Mouse (Mus musculus) forebrain, embryonic 11.5 days (tissue): ENCODE measurements at regions not wholly inside any gene's neighbourhood (a gene's known extent, or its start where the extent isn't known, plus 50 kb on each side); places are given as distances from the start of the nearest gene placed in this dataset.

ENCODE experiments used
- ATAC-seq: fragments of 200-750 bp; cut with Nextera tagmentation; replicated peaks from 2 replicates; pipeline ENCODE4 v1.8.0; 2017; ENCODE audit warnings: moderate TSS enrichment; ENCODE audit not compliant: low FRiP score
- DNase-seq: peaks from one replicate; pipeline ENCODE4 v3.0.0-alpha.2; 2017; ENCODE audit warnings: low spot score
- H3K27ac ChIP-seq: fragments of 300-500 bp; sonication (generic); 2 replicates; pipeline ENCODE4 v1.5.1; 2014; ENCODE audit warnings: low read depth, low read length
- H3K27me3 ChIP-seq: fragments of 300-500 bp; sonication (generic); 2 replicates; pipeline ENCODE4 v1.6.1; 2014; ENCODE audit warnings: mild to moderate bottlenecking, low read length, mixed read lengths; ENCODE audit not compliant: control insufficient read depth, insufficient read depth
- H3K36me3 ChIP-seq: fragments of 300-500 bp; sonication (generic); 2 replicates; pipeline ENCODE4 v1.6.1; 2014; ENCODE audit warnings: mild to moderate bottlenecking, low read length, moderate library complexity, mixed read lengths; ENCODE audit not compliant: control insufficient read depth, insufficient read depth
- H3K4me1 ChIP-seq: fragments of 300-500 bp; sonication (generic); replicated peaks from 2 replicates; pipeline ENCODE4 v1.6.1; 2014; ENCODE audit warnings: low read length, mixed read lengths; ENCODE audit not compliant: control insufficient read depth, insufficient read depth
- H3K4me2 ChIP-seq: fragments of 300-500 bp; sonication (generic); 2 replicates; pipeline ENCODE4 v1.6.1; 2014; ENCODE audit warnings: low read depth, mild to moderate bottlenecking, low read length, moderate library complexity, mixed read lengths; ENCODE audit not compliant: severe bottlenecking
- H3K4me3 ChIP-seq: fragments of 300-500 bp; sonication (generic); 2 replicates; pipeline ENCODE4 v1.5.1; 2014; ENCODE audit warnings: low read depth, low read length
- H3K9ac ChIP-seq: fragments of 300-500 bp; sonication (generic); 2 replicates; pipeline ENCODE4 v1.6.1; 2014; ENCODE audit warnings: low read length
- H3K9me3 ChIP-seq: fragments of 300-500 bp; sonication (generic); 2 replicates; pipeline ENCODE4 v1.6.1; 2016; ENCODE audit warnings: low read length, mixed read lengths; ENCODE audit not compliant: control insufficient read depth
- WGBS: fragments of 180-500 bp; shearing (Covaris S2); extraction: QIAGEN DNeasy Blood & Tissue Kit; methylation state at CpG from one replicate; pipeline ENCODE4 v1.1.7; 2014; 5-methylcytosine and 5-hydroxymethylcytosine counted together

DNA sequence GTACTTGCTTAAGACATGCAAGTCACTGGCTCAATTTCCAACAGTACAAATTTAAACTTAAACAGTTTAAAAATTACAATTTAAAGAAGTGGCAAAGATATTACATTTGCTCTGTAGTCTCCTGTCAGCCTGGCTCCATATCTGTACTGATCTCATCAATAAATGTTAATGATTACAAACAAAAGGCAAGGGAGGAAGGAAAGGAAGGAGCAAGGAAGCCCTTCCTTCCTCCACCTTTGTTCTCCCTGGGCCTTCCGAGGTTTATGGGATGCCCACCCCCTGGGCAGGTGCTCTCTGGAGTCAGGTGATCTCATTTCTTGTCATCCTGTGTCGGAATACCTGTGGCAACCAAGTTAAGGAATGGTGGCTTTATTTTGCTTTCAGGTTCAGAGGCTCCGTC, 132.5 kb downstream of the Qrsl1 start:
- ATAC-seq (no peak), DNase-seq (no peak)
- Histone ChIP-seq H3K9me3 (no peaks in the 10 kb centered on the region), H3K27ac (no peak overlapping the region), H3K4me3 (no peak overlapping the region), H3K4me2 (no peak overlapping the region), H3K9ac (no peak overlapping the region), H3K27me3 (no peaks in the 10 kb centered on the region), H3K4me1 (no peaks in the 10 kb centered on the region), H3K36me3 (no peaks in the 10 kb centered on the region)
- WGBS: 80% methylated on average over 3 of the region's 3 CpGs

DNA sequence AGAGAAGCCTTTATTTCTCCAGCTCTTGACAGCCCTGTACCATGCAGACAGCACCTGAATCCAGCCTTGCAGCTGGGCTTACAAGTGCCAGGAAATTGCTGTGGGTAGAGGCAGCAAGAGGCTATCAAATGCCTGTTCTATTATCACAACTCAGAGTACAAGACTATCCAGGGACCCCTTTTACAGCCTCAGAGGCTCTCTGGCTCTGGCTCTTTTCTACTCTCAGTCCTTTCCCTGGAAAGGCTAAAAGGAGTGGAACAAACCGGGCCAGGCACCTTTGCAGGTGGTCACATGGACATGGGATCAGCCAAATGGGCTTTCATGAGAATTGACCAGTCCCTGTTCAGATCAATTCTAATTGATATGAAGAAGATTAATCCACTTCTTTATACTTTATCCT, 125.7 kb downstream of the Qrsl1 start:
- DNase-seq: no peak
- Histone ChIP-seq H3K9me3 (no peaks in the 10 kb centered on the region), H3K4me1 (no peaks in the 10 kb centered on the region), H3K27me3 (no peaks in the 10 kb centered on the region), H3K27ac (no peak overlapping the region), H3K9ac (no peak overlapping the region), H3K36me3 (no peaks in the 10 kb centered on the region), H3K4me3 (no peak overlapping the region), H3K4me2 (no peak overlapping the region)
- 89% methylated on average over 1 of the region's 1 CpGs for WGBS
- ATAC-seq: no peak

DNA sequence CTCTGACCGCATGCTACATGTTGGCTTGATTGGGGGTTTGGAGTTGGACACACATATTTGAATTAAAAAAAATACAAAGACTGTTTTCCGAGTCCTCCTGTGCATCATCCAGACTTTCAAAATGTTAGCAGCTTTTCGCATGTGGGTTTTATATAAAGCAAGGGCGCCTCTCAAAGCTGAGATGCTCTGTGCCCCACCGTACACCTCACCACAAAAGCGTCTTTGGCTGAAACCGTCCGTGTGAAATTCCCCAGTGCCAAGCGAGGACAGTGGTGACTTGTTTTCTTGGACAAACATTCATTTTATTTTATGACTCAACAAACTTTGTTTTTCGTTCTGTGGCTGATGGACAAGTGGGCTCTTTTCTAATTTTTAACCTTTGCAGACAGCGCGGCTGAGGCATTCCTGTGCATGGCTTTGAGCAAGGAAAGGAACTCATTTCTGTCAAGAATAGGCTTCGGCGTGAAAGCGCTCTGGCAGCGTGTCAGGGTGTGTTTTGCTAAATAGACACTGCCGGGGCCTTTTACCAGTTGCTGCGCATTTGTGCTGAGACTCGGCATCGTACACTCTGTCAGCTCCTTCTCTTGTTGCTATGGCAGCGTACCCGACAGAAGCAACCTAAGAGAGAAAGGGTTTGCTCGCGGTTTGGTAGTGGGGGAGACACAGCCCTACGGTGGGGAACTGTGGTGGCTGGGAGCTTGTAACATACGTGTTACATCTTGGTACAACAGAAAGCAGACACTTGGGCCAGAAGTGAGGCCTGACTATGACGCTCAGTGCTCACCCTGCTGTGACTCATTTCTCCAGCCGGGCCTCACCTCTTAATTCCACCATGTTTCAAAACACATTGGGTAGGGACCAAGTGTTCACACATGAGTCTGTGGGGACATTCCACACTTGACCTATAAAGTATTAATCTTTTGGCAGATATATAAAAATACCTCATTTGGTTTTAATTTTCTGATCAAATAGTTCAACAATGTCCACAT, 123.6 kb downstream of the Qrsl1 start:
- H3K36me3 ChIP-seq: no peaks in the 10 kb centered on the region
- no peaks in the 10 kb centered on the region for H3K4me1 ChIP-seq
- DNase-seq: no peak
- no peak for ATAC-seq
- H3K4me3 ChIP-seq: no peak overlapping the region
- H3K9me3 ChIP-seq: no peaks in the 10 kb centered on the region
- H3K27ac ChIP-seq: no peak overlapping the region
- H3K9ac ChIP-seq: no peak overlapping the region
- WGBS: 87% methylated on average over 28 of the region's 28 CpGs
- H3K27me3 ChIP-seq: no peaks in the 10 kb centered on the region
- no peak overlapping the region for H3K4me2 ChIP-seq

DNA sequence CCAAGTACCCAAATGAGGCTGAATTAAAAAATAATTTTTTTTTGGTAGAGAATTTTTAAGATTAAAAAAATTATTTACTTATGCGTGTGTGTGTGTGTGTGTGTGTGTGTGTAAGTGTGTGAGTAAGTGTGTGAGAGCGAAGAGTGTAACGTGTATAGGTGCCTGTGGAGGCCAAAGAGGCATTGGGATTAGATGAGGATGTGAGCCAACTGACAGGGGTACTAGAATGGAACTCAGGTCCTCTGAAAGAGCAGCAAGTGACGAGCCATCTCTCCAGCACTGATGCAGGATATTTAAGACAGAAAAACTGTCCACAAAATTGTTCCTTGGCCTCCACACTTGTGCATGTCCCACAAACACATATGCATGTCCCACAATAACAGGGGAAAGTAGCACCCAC, 121.0 kb downstream of the Qrsl1 start:
- Histone ChIP-seq H3K27ac (no peak overlapping the region), H3K4me3 (no peak overlapping the region), H3K9me3 (no peaks in the 10 kb centered on the region), H3K27me3 (no peaks in the 10 kb centered on the region), H3K4me2 (no peak overlapping the region), H3K4me1 (no peaks in the 10 kb centered on the region), H3K36me3 (no peaks in the 10 kb centered on the region), H3K9ac (no peak overlapping the region)
- ATAC-seq (no peak), DNase-seq (no peak)
- 89% methylated on average over 4 of the region's 4 CpGs for WGBS

DNA sequence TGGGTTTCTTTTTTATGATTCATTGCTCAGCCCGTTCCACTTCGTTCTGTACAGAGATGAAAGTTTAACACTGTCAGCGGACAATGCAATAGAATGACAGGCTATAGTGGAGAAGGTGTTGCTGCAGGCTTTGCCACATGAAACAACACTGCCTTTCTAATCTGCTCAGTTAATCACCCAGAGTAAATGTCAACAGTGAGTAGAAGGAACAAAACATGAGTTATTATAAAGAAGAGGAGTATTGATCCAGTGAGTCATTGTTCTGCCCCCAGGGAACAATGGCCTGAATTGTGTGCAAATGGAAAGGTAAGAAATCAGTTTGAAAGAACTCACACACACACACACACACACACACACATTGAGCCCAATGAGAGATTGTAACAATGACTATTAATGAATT, 118.2 kb downstream of the Qrsl1 start:
- no peak overlapping the region for H3K9ac ChIP-seq
- H3K4me2 ChIP-seq: no peak overlapping the region
- H3K4me1 ChIP-seq: no peaks in the 10 kb centered on the region
- H3K27me3 ChIP-seq: no peaks in the 10 kb centered on the region
- DNase-seq: no peak
- H3K27ac ChIP-seq: no peak overlapping the region
- ATAC-seq: no peak
- H3K9me3 ChIP-seq: no peaks in the 10 kb centered on the region
- H3K4me3 ChIP-seq: no peak overlapping the region
- H3K36me3 ChIP-seq: no peaks in the 10 kb centered on the region
- 86% methylated on average over 3 of the region's 3 CpGs for WGBS

DNA sequence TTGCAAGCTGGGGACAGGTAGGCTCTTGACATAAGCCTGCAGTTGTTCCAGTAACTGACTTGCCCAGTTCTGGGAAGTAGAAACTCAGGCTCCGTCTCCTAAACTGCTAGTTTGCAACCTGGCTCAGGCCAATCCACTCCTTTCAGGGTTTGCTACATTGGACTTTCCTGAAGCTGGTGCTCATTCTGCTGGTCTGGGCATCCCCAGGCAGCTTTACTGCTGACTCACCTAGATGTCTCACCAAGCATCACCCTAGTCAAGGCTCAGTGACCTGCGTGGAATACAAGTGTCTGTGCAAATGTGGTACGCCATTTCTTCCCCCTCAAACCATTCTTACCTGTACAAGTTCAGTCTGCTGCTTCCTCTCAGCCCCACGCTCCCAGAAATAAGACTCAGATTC, 110.8 kb downstream of the Qrsl1 start:
- DNase-seq: no peak
- Histone ChIP-seq H3K27me3 (no peaks in the 10 kb centered on the region), H3K4me2 (no peak overlapping the region), H3K36me3 (no peaks in the 10 kb centered on the region), H3K9me3 (no peaks in the 10 kb centered on the region), H3K9ac (no peak overlapping the region), H3K4me1 (no peaks in the 10 kb centered on the region), H3K27ac (no peak overlapping the region), H3K4me3 (no peak overlapping the region)
- WGBS: 92% methylated on average over 4 of the region's 4 CpGs
- no peak for ATAC-seq

DNA sequence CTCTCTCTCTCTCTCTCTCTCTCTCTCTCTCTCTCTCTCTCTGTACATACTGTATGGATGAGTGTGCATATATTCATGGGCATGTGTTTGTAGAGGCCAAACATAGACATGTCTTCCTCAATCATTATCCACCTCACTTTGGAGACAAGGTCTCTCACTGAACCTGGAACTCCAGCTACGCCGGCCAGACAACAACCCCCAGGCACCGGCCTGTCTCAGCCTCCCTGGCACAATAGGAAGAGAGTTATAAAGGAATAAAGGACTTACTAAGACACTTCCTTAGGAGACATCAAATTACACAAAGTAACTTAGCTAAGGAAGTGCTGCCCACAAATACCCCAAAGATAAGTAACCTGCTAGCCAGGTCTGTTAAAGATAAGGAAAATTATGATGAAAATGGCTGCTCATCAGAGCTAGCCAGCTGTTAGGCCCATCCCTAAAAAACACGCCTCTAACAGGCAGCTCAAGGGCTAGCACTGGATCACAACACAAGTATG, 110.0 kb downstream of the Qrsl1 start:
- H3K4me1 ChIP-seq: no peaks in the 10 kb centered on the region
- H3K9ac ChIP-seq: no peak overlapping the region
- ATAC-seq: no peak
- no peaks in the 10 kb centered on the region for H3K9me3 ChIP-seq
- no peak overlapping the region for H3K4me2 ChIP-seq
- no peak overlapping the region for H3K4me3 ChIP-seq
- H3K36me3 ChIP-seq: no peaks in the 10 kb centered on the region
- H3K27me3 ChIP-seq: no peaks in the 10 kb centered on the region
- H3K27ac ChIP-seq: no peak overlapping the region
- WGBS: 88% methylated on average over 4 of the region's 4 CpGs
- no peak for DNase-seq

DNA sequence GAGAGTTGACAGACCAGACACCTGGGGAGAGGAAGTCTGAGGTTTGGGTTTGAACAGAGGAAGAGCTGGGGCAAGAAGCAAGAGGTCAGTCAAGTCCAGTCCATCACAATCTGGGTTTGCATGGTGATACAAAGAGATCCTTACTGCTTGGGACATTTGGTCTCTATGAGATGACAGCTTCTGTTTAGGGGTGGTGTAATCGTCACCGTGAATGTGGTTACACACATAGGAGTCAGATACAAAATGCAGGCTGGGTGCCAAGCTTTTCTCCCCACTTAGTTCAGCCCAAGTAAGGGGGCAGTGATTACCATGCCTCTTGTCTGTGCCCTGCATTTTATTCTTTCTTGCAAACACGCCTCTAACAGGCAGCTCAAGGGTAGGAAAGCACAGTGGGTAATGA, 108.9 kb downstream of the Qrsl1 start:
- DNase-seq (no peak), ATAC-seq (no peak)
- Histone ChIP-seq H3K4me2 (no peak overlapping the region), H3K9ac (no peak overlapping the region), H3K27ac (no peak overlapping the region), H3K9me3 (no peaks in the 10 kb centered on the region), H3K4me3 (no peak overlapping the region), H3K27me3 (no peaks in the 10 kb centered on the region), H3K36me3 (no peaks in the 10 kb centered on the region), H3K4me1 (no peaks in the 10 kb centered on the region)
- 86% methylated on average over 3 of the region's 3 CpGs for WGBS

DNA sequence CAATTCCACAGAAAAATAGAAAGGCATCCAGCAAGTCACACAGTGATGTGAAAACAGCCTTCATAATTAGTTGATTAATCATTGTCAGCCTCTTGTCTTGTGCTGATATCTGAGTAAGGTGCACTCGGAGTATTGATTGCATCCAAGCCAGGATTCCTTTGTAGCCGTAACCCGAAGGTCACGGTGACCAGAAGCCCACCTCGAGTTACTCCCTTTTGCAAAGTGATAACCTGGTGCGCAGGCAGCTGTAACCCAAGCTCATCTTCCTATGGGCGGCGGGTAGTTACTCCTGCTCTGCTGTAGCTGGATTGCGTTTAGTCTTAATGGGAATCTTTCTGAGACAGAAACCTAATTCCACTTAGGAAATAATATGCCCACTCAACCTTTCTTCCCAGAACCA, 107.0 kb downstream of the Qrsl1 start:
- H3K4me1 ChIP-seq: no peaks in the 10 kb centered on the region
- no peak overlapping the region for H3K4me2 ChIP-seq
- no peak for DNase-seq
- H3K4me3 ChIP-seq: no peak overlapping the region
- H3K9me3 ChIP-seq: no peaks in the 10 kb centered on the region
- H3K27me3 ChIP-seq: no peaks in the 10 kb centered on the region
- H3K36me3 ChIP-seq: no peaks in the 10 kb centered on the region
- WGBS: 88% methylated on average over 9 of the region's 9 CpGs
- H3K27ac ChIP-seq: no peak overlapping the region
- ATAC-seq: no peak
- no peak overlapping the region for H3K9ac ChIP-seq
